Mouse (Mus musculus) stomach, embryonic 14.5 days (tissue): ENCODE data around the gene Ywhag. TPM values are rescaled to one million over a fixed set of nuclear protein-coding genes. Genes with fewer than 3 reads are reported as not detected.
A peak's percentile ranks its signal among the peaks of the same experiment; 100 is the strongest.

Source experiments
- ATAC-seq: fragments of 200-750 bp; cut with Nextera tagmentation; 2 replicates; pipeline ENCODE4 v1.8.0; 2017; ENCODE audit warnings: low read depth, moderate TSS enrichment; ENCODE audit not compliant: insufficient number of reproducible peaks, insufficient read depth, low FRiP score
- H3K27ac ChIP-seq: fragments of 300-500 bp; sonication (generic); 2 replicates; pipeline ENCODE4 v1.5.1; 2014; ENCODE audit warnings: mild to moderate bottlenecking, low read length, moderate library complexity, mixed read lengths
- H3K27me3 ChIP-seq: fragments of 300-500 bp; sonication (generic); 2 replicates; pipeline ENCODE4 v1.6.1; 2014; ENCODE audit warnings: low read length, control low read depth, mixed read lengths; ENCODE audit not compliant: control insufficient read depth, insufficient read depth
- H3K36me3 ChIP-seq: fragments of 300-500 bp; sonication (generic); 2 replicates; pipeline ENCODE4 v1.6.1; 2014; ENCODE audit warnings: mild to moderate bottlenecking, control low read depth, low read length, moderate library complexity, mixed read lengths; ENCODE audit not compliant: control insufficient read depth, insufficient read depth
- H3K4me1 ChIP-seq: fragments of 300-500 bp; sonication (generic); 2 replicates; pipeline ENCODE4 v1.6.1; 2014; ENCODE audit warnings: low read length, control low read depth, mixed read lengths; ENCODE audit not compliant: control insufficient read depth, insufficient read depth
- H3K4me2 ChIP-seq: fragments of 300-500 bp; sonication (generic); replicated peaks from 2 replicates; pipeline ENCODE4 v1.6.1; 2014; ENCODE audit warnings: low read depth, low read length, control low read depth
- H3K4me3 ChIP-seq: fragments of 300-500 bp; sonication (generic); 2 replicates; pipeline ENCODE4 v1.5.1; 2014; ENCODE audit warnings: low read depth, low read length, control low read depth
- H3K9ac ChIP-seq: fragments of 300-500 bp; sonication (generic); replicated peaks from 2 replicates; pipeline ENCODE4 v1.6.1; 2014; ENCODE audit warnings: low read depth, mild to moderate bottlenecking, control low read depth, low read length, moderate library complexity, mixed read lengths
- H3K9me3 ChIP-seq: fragments of 300-500 bp; sonication (generic); 2 replicates; pipeline ENCODE4 v1.6.1; 2016; ENCODE audit warnings: low read depth, low read length, control low read depth; ENCODE audit not compliant: control insufficient read depth
- WGBS: fragments of 180-500 bp; shearing (Covaris S2); extraction: QIAGEN DNeasy Blood & Tissue Kit; methylation state at CpG from one replicate; pipeline ENCODE4 v1.1.7; 2014; 5-methylcytosine and 5-hydroxymethylcytosine counted together
- polyA plus RNA-seq: library from polyadenylated mRNA; unstranded; fragments of >200 nt; fragmentation: Nextera tagmentation; extraction: Ambion mirVana; gene quantifications from 2 replicates; pipeline ENCODE4 v1.2.1, GENCODE M21; 2014

Gene Ywhag
- polyA plus RNA-seq = 99.4 and 101 TPM in 2 replicates

- H3K4me1 ChIP-seq = 0 out of 2 replicates have a peak, but pooled peaks cover 3% of the 10 kb centered on the region
- peaks cover 29% of the 10 kb centered on the region for H3K36me3 ChIP-seq
- under 1% methylated on average over 45 of the region's 48 CpGs for WGBS
- H3K9ac ChIP-seq = peak within 1 kb of the TSS; percentile 50
- H3K4me3 ChIP-seq = peak within 1 kb of the TSS; percentile 57
- H3K9me3 ChIP-seq = no peaks in the 10 kb centered on the region
- H3K4me2 ChIP-seq = peak within 1 kb of the TSS; percentile 67
- H3K27ac ChIP-seq = peak within 1 kb of the TSS; percentile 97
- no peaks in the 10 kb centered on the region for H3K27me3 ChIP-seq
- peak; percentile 96 for ATAC-seq
Measured at GRCm38 (mm10) chr5:135934481-135935175, at the start of gene Ywhag. Gene Ywhag, minus strand, starts transcription at chr5:135934616.

- Histone ChIP-seq H3K27me3 (no peaks in the 10 kb centered on the region), H3K4me3 (no peak overlapping the region), H3K4me1 (no peaks in the 10 kb centered on the region), H3K4me2 (no peak overlapping the region), H3K36me3 (no peaks in the 10 kb centered on the region), H3K27ac (no peak overlapping the region), H3K9me3 (no peaks in the 10 kb centered on the region), H3K9ac (no peak overlapping the region; the same call in 1 of the 2 replicates)
- 41% methylated on average over 6 of the region's 6 CpGs for WGBS
- ATAC-seq = no peak
Measured at GRCm38 (mm10) chr5:135982398-135982797, 48.0 kb upstream of the Ywhag start.

GRCm38 (mm10) chr5:135979904-135980303 lies 45.5 kb upstream of the Ywhag start, which contains the start of gene Zp3:
Gene Zp3, plus strand, starts transcription at chr5:135980099.
- no peaks in the 10 kb centered on the region for H3K9me3 ChIP-seq
- no peak for ATAC-seq
- H3K4me2 ChIP-seq = no peak within 1 kb of the TSS
- no peak within 1 kb of the TSS for H3K9ac ChIP-seq
- 74% methylated on average over 8 of the region's 8 CpGs for WGBS
- H3K27ac ChIP-seq = no peak within 1 kb of the TSS
- no peaks in the 10 kb centered on the region for H3K27me3 ChIP-seq
- no peaks in the 10 kb centered on the region for H3K36me3 ChIP-seq
- H3K4me3 ChIP-seq = no peak within 1 kb of the TSS
- H3K4me1 ChIP-seq = no peaks in the 10 kb centered on the region

- Histone ChIP-seq H3K27me3 (no peaks in the 10 kb centered on the region), H3K9me3 (no peaks in the 10 kb centered on the region), H3K4me1 (no peaks in the 10 kb centered on the region), H3K27ac (no peak overlapping the region), H3K36me3 (no peaks in the 10 kb centered on the region), H3K4me2 (no peak overlapping the region), H3K9ac (no peak overlapping the region), H3K4me3 (no peak overlapping the region)
- no peak for ATAC-seq
- WGBS = 85% methylated on average over 5 of the region's 5 CpGs
Measured at GRCm38 (mm10) chr5:135979381-135979780, 45.0 kb upstream of the Ywhag start.

GRCm38 (mm10) chr5:135975893-135976668 lies 41.7 kb upstream of the Ywhag start:
- WGBS = 89% methylated on average over 8 of the region's 8 CpGs
- no peak overlapping the region for H3K4me2 ChIP-seq
- no peak overlapping the region for H3K9ac ChIP-seq
- no peaks in the 10 kb centered on the region for H3K27me3 ChIP-seq
- H3K36me3 ChIP-seq = no peaks in the 10 kb centered on the region
- no peaks in the 10 kb centered on the region for H3K4me1 ChIP-seq
- no peak overlapping the region for H3K4me3 ChIP-seq
- ATAC-seq = no peak
- no peak overlapping the region for H3K27ac ChIP-seq
- no peaks in the 10 kb centered on the region for H3K9me3 ChIP-seq

- Histone ChIP-seq H3K27me3 (no peaks in the 10 kb centered on the region), H3K9me3 (no peaks in the 10 kb centered on the region), H3K4me2 (no peak within 1 kb of the TSS; the same call in 1 of the 2 replicates), H3K4me3 (no peak within 1 kb of the TSS), H3K27ac (no peak within 1 kb of the TSS), H3K4me1 (no peaks in the 10 kb centered on the region), H3K9ac (no peak within 1 kb of the TSS), H3K36me3 (no peaks in the 10 kb centered on the region)
- 0 out of 2 replicates have a peak, but pooled peaks have one; percentile 37 for ATAC-seq
- 9% methylated on average over 9 of the region's 9 CpGs for WGBS
Measured at GRCm38 (mm10) chr5:135974365-135974764, 39.9 kb upstream of the Ywhag start, which contains the start of gene Ssc4d. Gene Ssc4d, minus strand, starts transcription at chr5:135974531.

GRCm38 (mm10) chr5:135971876-135972275 lies 37.5 kb upstream of the Ywhag start:
- H3K36me3 ChIP-seq = no peaks in the 10 kb centered on the region
- H3K4me3 ChIP-seq = no peak overlapping the region
- H3K4me2 ChIP-seq = no peak overlapping the region
- H3K4me1 ChIP-seq = no peaks in the 10 kb centered on the region
- no peak for ATAC-seq
- H3K9ac ChIP-seq = no peak overlapping the region
- H3K27ac ChIP-seq = no peak overlapping the region
- H3K27me3 ChIP-seq = no peaks in the 10 kb centered on the region
- 85% methylated on average over 7 of the region's 7 CpGs for WGBS
- no peaks in the 10 kb centered on the region for H3K9me3 ChIP-seq

GRCm38 (mm10) chr5:135970247-135970646 lies 35.8 kb upstream of the Ywhag start:
- no peak overlapping the region for H3K9ac ChIP-seq
- no peak overlapping the region for H3K4me3 ChIP-seq
- 66% methylated on average over 6 of the region's 6 CpGs for WGBS
- no peak overlapping the region for H3K4me2 ChIP-seq
- no peaks in the 10 kb centered on the region for H3K36me3 ChIP-seq
- H3K9me3 ChIP-seq = no peaks in the 10 kb centered on the region
- no peak overlapping the region for H3K27ac ChIP-seq
- H3K4me1 ChIP-seq = no peaks in the 10 kb centered on the region
- no peak for ATAC-seq
- H3K27me3 ChIP-seq = no peaks in the 10 kb centered on the region
